Mouse (Mus musculus) lung, embryonic 15.5 days (tissue): ENCODE results near the gene Nabp2. TPM values are rescaled to one million over a fixed set of nuclear protein-coding genes. Genes with fewer than 3 reads are reported as not detected.

ENCODE experiments used
- ATAC-seq: fragments of 200-750 bp; cut with Nextera tagmentation; 2 replicates; pipeline ENCODE4 v1.8.0; 2017; ENCODE audit warnings: moderate number of reproducible peaks, borderline replicate concordance; ENCODE audit not compliant: low FRiP score, low TSS enrichment; ENCODE audit errors: extremely low read depth
- H3K27ac ChIP-seq: fragments of 300-500 bp; sonication (generic); 2 replicates; pipeline ENCODE4 v1.5.1; 2015; ENCODE audit warnings: moderate library complexity, mild to moderate bottlenecking, inconsistent platforms
- H3K27me3 ChIP-seq: fragments of 300-500 bp; sonication (generic); 2 replicates; pipeline ENCODE4 v1.6.1; 2015; ENCODE audit warnings: inconsistent platforms
- H3K36me3 ChIP-seq: fragments of 300-500 bp; sonication (generic); 2 replicates; pipeline ENCODE4 v1.6.1; 2015; ENCODE audit warnings: inconsistent platforms
- H3K4me1 ChIP-seq: fragments of 300-500 bp; sonication (generic); 2 replicates; pipeline ENCODE4 v1.6.1; 2015; ENCODE audit warnings: inconsistent platforms
- H3K4me2 ChIP-seq: fragments of 300-500 bp; sonication (generic); 2 replicates; pipeline ENCODE4 v1.6.1; 2015; ENCODE audit warnings: inconsistent platforms, mild to moderate bottlenecking, moderate library complexity
- H3K4me3 ChIP-seq: fragments of 300-500 bp; sonication (generic); 2 replicates; pipeline ENCODE4 v1.5.1; 2015; ENCODE audit warnings: mild to moderate bottlenecking, inconsistent platforms
- H3K9ac ChIP-seq: fragments of 300-500 bp; sonication (generic); 2 replicates; pipeline ENCODE4 v1.6.1; 2015; ENCODE audit warnings: inconsistent platforms
- H3K9me3 ChIP-seq: fragments of 300-500 bp; sonication (generic); 2 replicates; pipeline ENCODE4 v1.6.1; 2016; ENCODE audit warnings: inconsistent platforms
- WGBS: fragments of 180-500 bp; shearing (Covaris S2); methylation state at CpG from one replicate; pipeline ENCODE4 v1.1.7; 2015; 5-methylcytosine and 5-hydroxymethylcytosine counted together
- polyA plus RNA-seq: library from polyadenylated mRNA; unstranded; fragments of >200 nt; fragmentation: Nextera tagmentation; extraction: Ambion mirVana; gene quantifications from 2 replicates; pipeline ENCODE4 v1.2.1, GENCODE M21; 2015

Nabp2 gene
- polyA plus RNA-seq, 1 experiment from 2014 or later = 75.7 TPM

DNA sequence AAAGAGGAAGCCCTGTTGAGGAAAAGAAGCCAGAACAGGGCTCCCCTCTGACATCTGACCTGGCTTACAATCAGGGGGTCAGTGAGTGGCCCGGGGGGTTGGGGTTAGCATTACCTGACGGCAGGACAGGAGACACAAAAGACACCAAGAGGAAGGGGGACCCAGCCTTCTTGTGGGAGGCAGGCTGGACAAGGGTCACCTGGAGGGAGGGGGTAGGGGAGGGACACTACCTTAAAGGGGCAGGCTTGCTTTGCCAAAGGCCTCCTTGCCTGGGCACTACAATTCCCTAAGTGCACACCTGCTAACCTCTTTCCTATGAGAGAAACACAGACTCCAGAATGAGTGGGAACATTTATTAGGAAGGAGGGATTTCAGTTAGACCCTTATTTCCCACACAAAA is 10.2 kb downstream of the Nabp2 start, which contains the start of gene Slc39a5:
Gene Slc39a5, minus strand, starts transcription at position 174 of the 400 bp plus-strand sequence.
- Histone ChIP-seq H3K4me3 (no peak within 1 kb of the TSS), H3K9me3 (no peaks in the 10 kb centered on the region), H3K9ac (no peak within 1 kb of the TSS), H3K4me2 (no peak within 1 kb of the TSS), H3K27me3 (no peaks in the 10 kb centered on the region), H3K27ac (no peak within 1 kb of the TSS), H3K4me1 (no peaks in the 10 kb centered on the region), H3K36me3 (peaks cover 4% of the 10 kb centered on the region; the same call in 1 of the 2 replicates)
- no peak for ATAC-seq
- WGBS = 30% methylated on average over 2 of the region's 2 CpGs

DNA sequence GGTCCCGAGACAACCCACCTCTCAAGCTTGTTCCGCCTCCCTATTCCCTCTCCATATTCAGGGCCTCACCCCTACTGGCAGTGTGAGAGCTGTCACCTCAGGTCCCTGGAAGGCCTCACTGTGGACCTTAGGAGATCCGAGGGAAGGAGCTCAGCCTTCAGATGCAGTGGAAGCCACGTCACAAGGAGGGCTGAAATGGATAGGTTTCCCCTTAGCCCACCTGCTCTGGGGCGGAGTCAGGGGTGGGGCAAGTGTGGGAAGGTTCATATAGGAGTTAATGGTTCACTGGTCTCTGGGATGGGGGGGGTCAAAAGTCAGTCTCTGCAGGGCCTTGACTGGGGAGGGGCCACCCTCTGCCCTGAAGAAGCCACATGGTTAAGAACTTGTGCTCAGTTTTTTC is 11.0 kb downstream of the Nabp2 start:
- WGBS = 26% methylated on average over 5 of the region's 5 CpGs
- H3K27me3 ChIP-seq = no peaks in the 10 kb centered on the region
- H3K4me2 ChIP-seq = no peak overlapping the region
- no peak overlapping the region for H3K27ac ChIP-seq
- ATAC-seq = no peak
- no peak overlapping the region for H3K4me3 ChIP-seq
- H3K4me1 ChIP-seq = no peaks in the 10 kb centered on the region
- H3K36me3 ChIP-seq = 0 out of 2 replicates have a peak, but pooled peaks cover 7% of the 10 kb centered on the region
- no peak overlapping the region for H3K9ac ChIP-seq
- H3K9me3 ChIP-seq = no peaks in the 10 kb centered on the region

DNA sequence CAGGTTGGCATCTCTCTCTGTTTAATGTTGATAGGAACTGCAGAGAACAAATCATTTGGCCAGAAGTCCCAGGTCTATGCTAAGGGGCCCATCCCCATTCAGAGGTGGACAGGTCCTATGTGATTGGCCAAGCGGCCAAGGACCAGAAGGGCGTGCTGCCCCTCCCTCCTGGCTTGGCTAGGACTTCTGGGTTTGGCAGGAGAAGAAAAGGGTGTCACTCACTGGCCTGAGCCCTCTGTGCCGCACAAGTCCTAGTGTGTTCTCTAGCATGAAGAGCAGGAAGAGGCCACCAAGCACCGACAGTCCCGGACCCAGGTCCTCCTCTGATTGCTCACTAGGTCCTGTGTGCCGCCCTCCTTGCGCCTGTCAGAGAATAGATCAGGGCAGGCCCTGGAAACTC is 13.8 kb downstream of the Nabp2 start:
- Histone ChIP-seq H3K4me1 (no peaks in the 10 kb centered on the region), H3K27me3 (no peaks in the 10 kb centered on the region), H3K27ac (no peak overlapping the region), H3K4me2 (no peak overlapping the region), H3K36me3 (peaks cover 28% of the 10 kb centered on the region), H3K4me3 (no peak overlapping the region), H3K9me3 (no peaks in the 10 kb centered on the region), H3K9ac (no peak overlapping the region)
- ATAC-seq = no peak
- WGBS = 63% methylated on average over 7 of the region's 7 CpGs

DNA sequence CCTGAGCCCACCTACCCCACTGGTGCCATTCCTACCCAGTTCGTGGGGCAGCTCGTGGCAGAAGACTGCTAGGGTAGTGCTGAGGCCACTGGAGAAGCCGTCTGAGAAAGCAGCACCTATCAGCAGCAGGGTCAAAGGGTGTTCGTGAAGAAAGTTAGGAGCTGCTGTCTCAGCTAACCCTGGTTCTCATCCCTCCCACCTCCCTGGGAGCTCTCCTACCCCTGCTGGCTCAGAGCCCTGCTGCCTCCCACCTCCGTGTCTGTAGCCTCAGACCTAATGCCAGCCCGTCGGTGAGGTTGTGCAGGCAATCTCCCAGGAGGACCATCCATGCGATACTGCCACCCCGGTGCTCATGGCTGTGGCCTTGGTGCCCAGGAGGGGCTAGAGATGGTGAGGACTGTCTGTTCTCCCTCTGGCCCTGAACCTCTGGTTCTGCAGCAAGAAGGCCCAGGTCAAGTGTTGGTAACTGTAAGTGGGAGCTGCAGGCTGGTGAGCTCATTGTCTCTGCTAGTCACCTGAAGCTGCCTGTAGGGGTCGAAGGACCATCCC is 14.5 kb downstream of the Nabp2 start:
- H3K9me3 ChIP-seq = no peaks in the 10 kb centered on the region
- no peak overlapping the region for H3K9ac ChIP-seq
- no peaks in the 10 kb centered on the region for H3K4me1 ChIP-seq
- WGBS = 63% methylated on average over 10 of the region's 10 CpGs
- H3K4me3 ChIP-seq = no peak overlapping the region
- H3K4me2 ChIP-seq = no peak overlapping the region
- H3K36me3 ChIP-seq = peaks cover 34% of the 10 kb centered on the region
- no peak for ATAC-seq
- H3K27ac ChIP-seq = no peak overlapping the region
- H3K27me3 ChIP-seq = no peaks in the 10 kb centered on the region

- no peak for ATAC-seq
- Histone ChIP-seq H3K4me3 (no peak overlapping the region), H3K9me3 (no peaks in the 10 kb centered on the region), H3K4me2 (no peak overlapping the region), H3K27ac (no peak overlapping the region), H3K27me3 (no peaks in the 10 kb centered on the region), H3K36me3 (peaks cover 41% of the 10 kb centered on the region), H3K4me1 (no peaks in the 10 kb centered on the region), H3K9ac (no peak overlapping the region)
- 49% methylated on average over 11 of the region's 11 CpGs for WGBS
Observed at GRCm38 (mm10) chr10:128396017-128396673, 15.1 kb downstream of the Nabp2 start.

- no peak for ATAC-seq
- 68% methylated on average over 6 of the region's 6 CpGs for WGBS
Observed at GRCm38 (mm10) chr10:128391850-128392249, 19.4 kb downstream of the Nabp2 start.

GRCm38 (mm10) chr10:128390366-128390765 is 20.9 kb downstream of the Nabp2 start:
- Histone ChIP-seq H3K27me3 (no peaks in the 10 kb centered on the region), H3K27ac (no peak overlapping the region), H3K4me3 (no peak overlapping the region), H3K4me2 (no peak overlapping the region), H3K4me1 (no peaks in the 10 kb centered on the region), H3K9ac (no peak overlapping the region), H3K9me3 (no peaks in the 10 kb centered on the region), H3K36me3 (peaks cover 92% of the 10 kb centered on the region)
- ATAC-seq = no peak
- 79% methylated on average over 12 of the region's 12 CpGs for whole genome bisulfite sequencing

More at GRCm38 (mm10) chr10:128391850-128392249, 19.4 kb downstream of the Nabp2 start:
- Histone ChIP-seq H3K27me3 (no peaks in the 10 kb centered on the region), H3K36me3 (peaks cover 84% of the 10 kb centered on the region), H3K27ac (no peak overlapping the region), H3K9ac (no peak overlapping the region), H3K4me3 (no peak overlapping the region), H3K4me2 (no peak overlapping the region), H3K4me1 (no peaks in the 10 kb centered on the region), H3K9me3 (no peaks in the 10 kb centered on the region)

DNA sequence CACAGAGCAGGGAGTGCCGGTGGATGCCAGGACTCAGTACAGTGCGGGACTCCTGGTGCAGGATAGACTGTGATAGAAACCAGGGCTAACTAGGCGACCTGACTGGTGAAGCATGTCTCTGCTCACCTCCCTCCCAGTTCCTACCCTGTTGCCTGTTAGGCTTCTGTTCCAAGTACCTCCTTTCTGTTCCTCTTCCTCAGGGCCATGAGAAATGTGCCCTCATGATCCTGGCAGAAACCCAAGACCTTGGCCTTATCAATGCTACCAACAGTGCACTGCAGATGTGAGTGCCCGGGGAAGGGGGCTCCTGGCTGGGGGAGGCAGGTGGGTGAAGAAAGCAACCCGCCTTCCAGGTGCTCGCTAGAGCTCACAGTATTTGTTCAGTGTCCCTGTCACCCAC is 21.7 kb downstream of the Nabp2 start:
- Histone ChIP-seq H3K27ac (no peak overlapping the region), H3K4me3 (no peak overlapping the region), H3K9ac (no peak overlapping the region), H3K4me1 (no peaks in the 10 kb centered on the region), H3K4me2 (no peak overlapping the region), H3K27me3 (no peaks in the 10 kb centered on the region), H3K9me3 (no peaks in the 10 kb centered on the region), H3K36me3 (peaks cover 98% of the 10 kb centered on the region)
- WGBS = 79% methylated on average over 6 of the region's 6 CpGs
- ATAC-seq = no peak

DNA sequence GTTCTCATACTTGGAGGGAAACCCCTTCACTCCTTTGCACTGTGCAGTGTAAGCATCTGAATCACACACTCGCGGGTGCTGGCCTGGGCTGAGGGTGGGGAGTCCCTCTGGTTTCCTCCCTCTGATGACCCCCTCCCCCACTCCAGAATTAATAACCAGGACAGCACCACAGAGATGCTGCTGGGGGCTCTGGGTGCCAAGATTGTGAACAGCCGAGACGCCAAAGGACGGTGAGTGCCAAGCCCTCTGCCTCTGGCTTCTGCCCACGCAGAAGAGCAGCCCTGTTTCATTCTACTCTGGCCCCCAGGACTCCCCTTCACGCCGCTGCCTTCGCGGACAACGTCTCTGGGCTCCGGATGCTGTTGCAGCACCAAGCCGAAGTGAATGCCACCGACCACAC is 22.4 kb downstream of the Nabp2 start:
- Histone ChIP-seq H3K9me3 (no peaks in the 10 kb centered on the region), H3K9ac (no peak overlapping the region), H3K27me3 (no peaks in the 10 kb centered on the region), H3K4me1 (no peaks in the 10 kb centered on the region), H3K36me3 (peaks cover 98% of the 10 kb centered on the region), H3K4me2 (no peak overlapping the region), H3K4me3 (no peak overlapping the region), H3K27ac (no peak overlapping the region)
- ATAC-seq = no peak
- 89% methylated on average over 14 of the region's 14 CpGs for WGBS

DNA sequence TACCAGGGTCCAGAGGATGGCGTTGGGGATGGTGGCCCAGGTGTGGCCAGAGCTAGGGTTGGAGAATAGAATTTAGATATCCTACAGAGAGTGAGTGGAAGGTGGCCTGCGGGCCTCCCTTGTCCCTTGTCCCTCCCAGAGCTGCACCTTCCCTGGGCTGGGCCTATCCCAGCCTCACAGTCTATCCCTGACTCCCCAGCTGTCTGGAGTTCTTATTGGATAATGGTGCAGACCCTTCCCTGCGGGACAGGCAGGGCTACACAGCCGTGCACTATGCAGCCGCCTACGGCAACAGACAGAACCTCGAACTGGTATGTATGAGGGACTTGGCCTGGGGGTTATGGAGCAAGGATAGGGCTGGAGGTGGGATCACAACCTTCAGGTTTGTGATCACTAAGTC is 25.4 kb downstream of the Nabp2 start:
- WGBS = 90% methylated on average over 7 of the region's 7 CpGs
- no peaks in the 10 kb centered on the region for H3K9me3 ChIP-seq
- H3K9ac ChIP-seq = no peak overlapping the region
- ATAC-seq = no peak
- no peak overlapping the region for H3K4me2 ChIP-seq
- H3K27me3 ChIP-seq = no peaks in the 10 kb centered on the region
- H3K4me1 ChIP-seq = no peaks in the 10 kb centered on the region
- H3K4me3 ChIP-seq = no peak overlapping the region
- no peak overlapping the region for H3K27ac ChIP-seq
- peaks cover 98% of the 10 kb centered on the region for H3K36me3 ChIP-seq

- Histone ChIP-seq H3K4me2 (no peak overlapping the region), H3K4me1 (peaks cover 14% of the 10 kb centered on the region), H3K9me3 (no peaks in the 10 kb centered on the region), H3K27me3 (no peaks in the 10 kb centered on the region), H3K27ac (no peak overlapping the region), H3K4me3 (no peak overlapping the region), H3K9ac (no peak overlapping the region), H3K36me3 (peaks cover 87% of the 10 kb centered on the region)
- WGBS = 78% methylated on average over 8 of the region's 8 CpGs
- ATAC-seq = no peak
Observed at GRCm38 (mm10) chr10:128382482-128382881, 28.8 kb downstream of the Nabp2 start.

DNA sequence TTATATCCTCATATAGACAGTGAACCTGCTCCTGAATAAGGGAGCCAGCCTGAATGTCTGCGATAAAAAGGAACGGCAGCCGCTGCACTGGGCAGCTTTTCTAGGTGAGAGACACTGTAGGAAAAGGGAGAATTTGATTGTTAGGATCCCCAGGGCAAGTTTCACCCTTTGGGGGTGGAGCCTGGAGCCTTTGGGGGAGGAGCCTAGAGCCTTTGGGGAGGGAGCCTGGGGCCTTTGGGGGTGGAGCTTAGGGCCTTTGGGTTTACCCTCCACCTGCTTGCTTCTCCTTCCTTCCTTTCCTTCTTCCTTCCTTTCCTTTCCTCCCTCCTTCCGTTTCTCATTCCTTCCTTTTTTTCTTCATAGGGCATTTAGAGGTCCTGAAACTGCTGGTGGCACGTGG is 30.7 kb downstream of the Nabp2 start:
- H3K36me3 ChIP-seq = peaks cover 67% of the 10 kb centered on the region
- no peak overlapping the region for H3K27ac ChIP-seq
- H3K4me3 ChIP-seq = no peak overlapping the region
- no peak for ATAC-seq
- 82% methylated on average over 5 of the region's 5 CpGs for WGBS
- H3K4me2 ChIP-seq = no peak overlapping the region
- peaks cover 14% of the 10 kb centered on the region for H3K4me1 ChIP-seq
- H3K9ac ChIP-seq = no peak overlapping the region
- no peaks in the 10 kb centered on the region for H3K9me3 ChIP-seq
- H3K27me3 ChIP-seq = no peaks in the 10 kb centered on the region
